Mouse (Mus musculus) heart, adult 2 months (tissue): Measurements from ENCODE around the gene Tmem94.

Source experiments
- CTCF ChIP-seq: fragments of 200-600 bp; IDR thresholded peaks from 2 replicates; pipeline ENCODE4 v1.8.1; 2022; ENCODE audit warnings: antibody characterized with exemption, mild to moderate bottlenecking, moderate library complexity
- EP300 ChIP-seq: fragments of 200-500 bp; IDR thresholded peaks from 2 replicates; pipeline ENCODE4 v1.6.1; 2011; ENCODE audit warnings: low read depth, low read length, control low read depth; ENCODE audit not compliant: insufficient read depth
- POLR2A ChIP-seq: fragments of 200-500 bp; IDR thresholded peaks from 2 replicates; pipeline ENCODE4 v1.6.1; 2011; ENCODE audit warnings: mild to moderate bottlenecking, low read depth, low read length, control low read depth; ENCODE audit not compliant: insufficient read depth

DNA sequence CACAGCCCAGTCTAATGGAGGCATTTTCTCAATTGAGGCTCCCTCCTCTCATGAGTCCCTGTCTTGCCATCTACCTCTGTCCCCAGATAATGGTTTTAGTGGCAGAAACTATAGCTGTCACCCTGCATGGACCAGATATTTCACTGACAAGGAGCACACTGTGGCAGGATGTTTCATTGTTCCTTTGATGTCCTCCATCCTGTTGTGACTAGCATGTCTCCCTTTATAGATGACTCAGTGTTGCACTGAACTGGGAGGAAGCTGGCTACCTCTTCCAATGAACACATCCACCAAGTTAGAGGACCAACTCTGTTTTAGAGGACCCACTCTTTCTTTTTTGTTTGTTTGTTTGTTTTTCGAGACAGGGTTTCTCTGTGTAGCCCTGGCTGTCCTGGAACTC lies 19.1 kb upstream of the Tmem94 start:
- TF ChIP-seq CTCF (no peak), EP300 (no peak), POLR2A (no peak)
